Mouse (Mus musculus): ENCODE data around the gene Rab3gap2. TPM values are rescaled to one million over a fixed set of nuclear protein-coding genes. Genes with fewer than 3 reads are reported as not detected.

Gene Rab3gap2
- polyA plus RNA-seq, 1 experiment from 2014 or later = 15.0 TPM

DNA sequence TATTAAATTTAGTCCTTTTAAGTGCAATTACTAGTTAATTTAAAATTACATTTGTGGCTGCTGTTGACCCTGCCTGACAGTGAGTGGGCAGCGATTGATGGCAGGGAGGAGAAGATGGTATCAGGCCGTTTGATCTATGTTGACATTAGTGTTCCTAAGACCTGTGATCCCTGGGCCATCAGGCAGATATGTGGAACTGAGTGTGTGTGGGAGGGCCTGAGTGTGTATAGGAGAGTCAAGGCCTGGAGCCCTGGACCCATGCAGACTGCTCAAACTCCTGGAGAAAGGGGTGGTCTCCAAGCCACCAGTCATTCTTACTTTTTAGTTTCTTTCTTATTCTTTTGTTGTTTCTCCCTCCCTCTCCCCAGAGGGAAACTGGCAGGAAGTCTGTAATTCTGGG is 12.8 kb downstream of the Rab3gap2 start:
- Histone ChIP-seq H3K9ac (ENCODE audit: low read depth, low read length) (no peak overlapping the region), H3K27me3 (ENCODE audit: insufficient read depth, low read length) (no peaks in the 10 kb centered on the region), H3K4me1 (replicated peaks; ENCODE audit: insufficient read depth, low read length) (peaks cover 3% of the 10 kb centered on the region), H3K4me3 (replicated peaks; ENCODE audit: low read depth, low read length) (no peak overlapping the region), H3K4me2 (ENCODE audit: low read length) (no peak overlapping the region), H3K36me3 (ENCODE audit: insufficient read depth, low read length) (0 out of 2 replicates have a peak, but pooled peaks cover 5% of the 10 kb centered on the region), H3K9me3 (replicated peaks; ENCODE audit: low read length) (no peaks in the 10 kb centered on the region), H3K27ac (peak overlapping the region; percentile 36; the same call in 1 of the 2 replicates)
- no peak for TF ChIP-seq CTCF (IDR thresholded peaks at IDR 0.05; ENCODE audit: low read depth)
- ATAC-seq (replicated peaks; ENCODE audit: low FRiP score, low read depth) (peak; percentile 76; the same call in 1 of the 2 replicates), DNase-seq (ENCODE audit: low spot score) (peak; percentile 49)
- WGBS = 8% methylated on average over 2 of the region's 2 CpGs

- H3K27ac ChIP-seq = no peak overlapping the region
- TF ChIP-seq CTCF (IDR thresholded peaks at IDR 0.05; ENCODE audit: low read depth) = no peak
- no peak for ATAC-seq (replicated peaks; ENCODE audit: low FRiP score, low read depth)
- H3K4me1 ChIP-seq (replicated peaks; ENCODE audit: insufficient read depth, low read length) = peaks cover 3% of the 10 kb centered on the region
- H3K4me2 ChIP-seq (ENCODE audit: low read length) = no peak overlapping the region
- 0 out of 2 replicates have a peak, but pooled peaks cover 5% of the 10 kb centered on the region for H3K36me3 ChIP-seq (ENCODE audit: insufficient read depth, low read length)
- no peak overlapping the region for H3K4me3 ChIP-seq (replicated peaks; ENCODE audit: low read depth, low read length)
- no peak overlapping the region for H3K9ac ChIP-seq (ENCODE audit: low read depth, low read length)
- H3K27me3 ChIP-seq (ENCODE audit: insufficient read depth, low read length) = no peaks in the 10 kb centered on the region
- no peaks in the 10 kb centered on the region for H3K9me3 ChIP-seq (replicated peaks; ENCODE audit: low read length)
- WGBS = 46% methylated on average over 5 of the region's 5 CpGs
- DNase-seq (ENCODE audit: low spot score) = no peak
Measured at GRCm38 (mm10) chr1:185217966-185218365, 14.0 kb downstream of the Rab3gap2 start.

- Histone ChIP-seq H3K36me3 (ENCODE audit: insufficient read depth, low read length) (no peaks in the 10 kb centered on the region; the same call in 1 of the 2 replicates), H3K9me3 (replicated peaks; ENCODE audit: low read length) (no peaks in the 10 kb centered on the region), H3K4me2 (ENCODE audit: low read length) (no peak overlapping the region), H3K27ac (no peak overlapping the region), H3K4me1 (replicated peaks; ENCODE audit: insufficient read depth, low read length) (no peaks in the 10 kb centered on the region), H3K9ac (ENCODE audit: low read depth, low read length) (no peak overlapping the region), H3K27me3 (ENCODE audit: insufficient read depth, low read length) (no peaks in the 10 kb centered on the region), H3K4me3 (replicated peaks; ENCODE audit: low read depth, low read length) (no peak overlapping the region)
- no peak for TF ChIP-seq CTCF (IDR thresholded peaks at IDR 0.05; ENCODE audit: low read depth)
- no peak for ATAC-seq (replicated peaks; ENCODE audit: low FRiP score, low read depth)
- 91% methylated on average over 6 of the region's 6 CpGs for WGBS
- no peak for DNase-seq (ENCODE audit: low spot score)
Measured at GRCm38 (mm10) chr1:185226889-185227288, 23.0 kb downstream of the Rab3gap2 start.

DNA sequence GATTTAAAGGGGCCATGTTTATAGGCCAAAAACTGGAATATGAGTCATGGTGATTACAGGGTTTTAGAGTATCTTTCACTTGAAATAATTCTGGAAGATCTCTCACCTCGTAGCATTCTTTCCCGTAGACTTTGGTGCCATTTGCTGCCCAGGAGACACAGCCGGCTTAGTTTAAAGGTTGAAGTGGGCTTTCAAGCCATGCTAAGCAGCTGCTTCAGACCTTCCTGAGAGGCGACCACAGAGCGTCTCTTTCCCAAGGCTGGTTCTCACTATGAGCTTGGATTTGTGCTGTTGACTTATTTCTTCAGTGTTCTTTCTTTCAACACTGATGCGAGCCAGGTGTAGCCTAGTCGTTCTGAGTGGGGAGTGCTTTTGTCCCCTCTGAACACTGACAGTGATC is 23.8 kb downstream of the Rab3gap2 start:
- TF ChIP-seq CTCF (IDR thresholded peaks at IDR 0.05; ENCODE audit: low read depth) = no peak
- Histone ChIP-seq H3K4me1 (replicated peaks; ENCODE audit: insufficient read depth, low read length) (no peaks in the 10 kb centered on the region), H3K27me3 (ENCODE audit: insufficient read depth, low read length) (no peaks in the 10 kb centered on the region), H3K4me2 (ENCODE audit: low read length) (no peak overlapping the region), H3K9me3 (replicated peaks; ENCODE audit: low read length) (no peaks in the 10 kb centered on the region), H3K36me3 (ENCODE audit: insufficient read depth, low read length) (no peaks in the 10 kb centered on the region; the same call in 1 of the 2 replicates), H3K4me3 (replicated peaks; ENCODE audit: low read depth, low read length) (no peak overlapping the region), H3K9ac (ENCODE audit: low read depth, low read length) (no peak overlapping the region), H3K27ac (0 out of 2 replicates have a peak overlapping the region, but pooled peaks have one; percentile 25)
- 52% methylated on average over 7 of the region's 7 CpGs for WGBS
- DNase-seq (ENCODE audit: low spot score) = no peak
- no peak for ATAC-seq (replicated peaks; ENCODE audit: low FRiP score, low read depth)

- Histone ChIP-seq H3K27ac (peak overlapping the region; percentile 15; the same call in 1 of the 2 replicates), H3K27me3 (ENCODE audit: insufficient read depth, low read length) (no peaks in the 10 kb centered on the region)
- no peak for DNase-seq (ENCODE audit: low spot score)
Measured at GRCm38 (mm10) chr1:185229406-185230201, 25.7 kb downstream of the Rab3gap2 start.

GRCm38 (mm10) chr1:185235837-185236236 is 31.9 kb downstream of the Rab3gap2 start:
- no peak overlapping the region for H3K27ac ChIP-seq
- DNase-seq (ENCODE audit: low spot score) = no peak
- no peak for ATAC-seq (replicated peaks; ENCODE audit: low FRiP score, low read depth)
- H3K9ac ChIP-seq (ENCODE audit: low read depth, low read length) = no peak overlapping the region
- H3K4me2 ChIP-seq (ENCODE audit: low read length) = no peak overlapping the region
- no peaks in the 10 kb centered on the region for H3K4me1 ChIP-seq (replicated peaks; ENCODE audit: insufficient read depth, low read length)
- H3K27me3 ChIP-seq (ENCODE audit: insufficient read depth, low read length) = no peaks in the 10 kb centered on the region
- no peak for TF ChIP-seq CTCF (IDR thresholded peaks at IDR 0.05; ENCODE audit: low read depth)
- WGBS = 95% methylated on average over 5 of the region's 5 CpGs
- H3K9me3 ChIP-seq (replicated peaks; ENCODE audit: low read length) = no peaks in the 10 kb centered on the region
- peaks cover 32% of the 10 kb centered on the region for H3K36me3 ChIP-seq (ENCODE audit: insufficient read depth, low read length)
- H3K4me3 ChIP-seq (replicated peaks; ENCODE audit: low read depth, low read length) = no peak overlapping the region

More at GRCm38 (mm10) chr1:185229406-185230201, 25.7 kb downstream of the Rab3gap2 start:
- no peak overlapping the region for H3K9ac ChIP-seq (ENCODE audit: low read depth, low read length)
- H3K4me3 ChIP-seq (replicated peaks; ENCODE audit: low read depth, low read length) = no peak overlapping the region
- ATAC-seq (replicated peaks; ENCODE audit: low FRiP score, low read depth) = no peak; the same call in 1 of the 2 replicates
- no peaks in the 10 kb centered on the region for H3K9me3 ChIP-seq (replicated peaks; ENCODE audit: low read length)
- no peaks in the 10 kb centered on the region; the same call in 1 of the 2 replicates for H3K36me3 ChIP-seq (ENCODE audit: insufficient read depth, low read length)
- no peaks in the 10 kb centered on the region for H3K4me1 ChIP-seq (replicated peaks; ENCODE audit: insufficient read depth, low read length)
- H3K4me2 ChIP-seq (ENCODE audit: low read length) = no peak overlapping the region
- WGBS = 52% methylated on average over 7 of the region's 7 CpGs
- TF ChIP-seq CTCF (IDR thresholded peaks at IDR 0.05; ENCODE audit: low read depth) = no peak

All from kidney, postnatal 0 days (tissue).